Mouse (Mus musculus) stomach, embryonic 14.5 days (tissue): ENCODE data around the gene Tubd1. TPM values are rescaled to one million over a fixed set of nuclear protein-coding genes. Genes with fewer than 3 reads are reported as not detected.
A peak's percentile ranks its signal among the peaks of the same experiment; 100 is the strongest.

ENCODE experiments used
- ATAC-seq: fragments of 200-750 bp; cut with Nextera tagmentation; 2 replicates; pipeline ENCODE4 v1.8.0; 2017; ENCODE audit warnings: low read depth, moderate TSS enrichment; ENCODE audit not compliant: insufficient number of reproducible peaks, insufficient read depth, low FRiP score
- H3K27ac ChIP-seq: fragments of 300-500 bp; sonication (generic); 2 replicates; pipeline ENCODE4 v1.5.1; 2014; ENCODE audit warnings: mild to moderate bottlenecking, low read length, moderate library complexity, mixed read lengths
- H3K27me3 ChIP-seq: fragments of 300-500 bp; sonication (generic); 2 replicates; pipeline ENCODE4 v1.6.1; 2014; ENCODE audit warnings: low read length, control low read depth, mixed read lengths; ENCODE audit not compliant: control insufficient read depth, insufficient read depth
- H3K36me3 ChIP-seq: fragments of 300-500 bp; sonication (generic); 2 replicates; pipeline ENCODE4 v1.6.1; 2014; ENCODE audit warnings: mild to moderate bottlenecking, control low read depth, low read length, moderate library complexity, mixed read lengths; ENCODE audit not compliant: control insufficient read depth, insufficient read depth
- H3K4me1 ChIP-seq: fragments of 300-500 bp; sonication (generic); 2 replicates; pipeline ENCODE4 v1.6.1; 2014; ENCODE audit warnings: low read length, control low read depth, mixed read lengths; ENCODE audit not compliant: control insufficient read depth, insufficient read depth
- H3K4me2 ChIP-seq: fragments of 300-500 bp; sonication (generic); replicated peaks from 2 replicates; pipeline ENCODE4 v1.6.1; 2014; ENCODE audit warnings: low read depth, low read length, control low read depth
- H3K4me3 ChIP-seq: fragments of 300-500 bp; sonication (generic); 2 replicates; pipeline ENCODE4 v1.5.1; 2014; ENCODE audit warnings: low read depth, low read length, control low read depth
- H3K9ac ChIP-seq: fragments of 300-500 bp; sonication (generic); replicated peaks from 2 replicates; pipeline ENCODE4 v1.6.1; 2014; ENCODE audit warnings: low read depth, mild to moderate bottlenecking, control low read depth, low read length, moderate library complexity, mixed read lengths
- H3K9me3 ChIP-seq: fragments of 300-500 bp; sonication (generic); 2 replicates; pipeline ENCODE4 v1.6.1; 2016; ENCODE audit warnings: low read depth, low read length, control low read depth; ENCODE audit not compliant: control insufficient read depth
- WGBS: fragments of 180-500 bp; shearing (Covaris S2); extraction: QIAGEN DNeasy Blood & Tissue Kit; methylation state at CpG from one replicate; pipeline ENCODE4 v1.1.7; 2014; 5-methylcytosine and 5-hydroxymethylcytosine counted together
- polyA plus RNA-seq: library from polyadenylated mRNA; unstranded; fragments of >200 nt; fragmentation: Nextera tagmentation; extraction: Ambion mirVana; gene quantifications from 2 replicates; pipeline ENCODE4 v1.2.1, GENCODE M21; 2014

Tubd1 gene
- polyA plus RNA-seq, 1 experiment from 2014 or later: 9.9 TPM

GRCm38 (mm10) chr11:86603719-86604118 lies 58.9 kb downstream of the Tubd1 start:
- H3K9ac ChIP-seq: no peak overlapping the region
- H3K4me2 ChIP-seq: no peak overlapping the region
- H3K4me3 ChIP-seq: no peak overlapping the region
- no peaks in the 10 kb centered on the region for H3K36me3 ChIP-seq
- ATAC-seq: no peak
- no peaks in the 10 kb centered on the region for H3K27me3 ChIP-seq
- H3K27ac ChIP-seq: no peak overlapping the region
- WGBS: 93% methylated on average over 1 of the region's 1 CpGs
- H3K4me1 ChIP-seq: no peaks in the 10 kb centered on the region
- H3K9me3 ChIP-seq: no peaks in the 10 kb centered on the region

- Histone ChIP-seq H3K9me3 (no peaks in the 10 kb centered on the region), H3K27me3 (no peaks in the 10 kb centered on the region), H3K4me1 (no peaks in the 10 kb centered on the region), H3K4me3 (no peak overlapping the region), H3K27ac (no peak overlapping the region), H3K36me3 (no peaks in the 10 kb centered on the region), H3K4me2 (no peak overlapping the region), H3K9ac (no peak overlapping the region)
- no peak for ATAC-seq
- WGBS: 89% methylated on average over 3 of the region's 3 CpGs
Observed at GRCm38 (mm10) chr11:86604289-86604688, 59.5 kb downstream of the Tubd1 start.

- H3K4me2 ChIP-seq: no peak overlapping the region
- H3K9ac ChIP-seq: no peak overlapping the region
- H3K36me3 ChIP-seq: no peaks in the 10 kb centered on the region; the same call in 1 of the 2 replicates
- H3K9me3 ChIP-seq: no peaks in the 10 kb centered on the region
- 57% methylated on average over 5 of the region's 5 CpGs for WGBS
- H3K27ac ChIP-seq: no peak overlapping the region
- no peak overlapping the region for H3K4me3 ChIP-seq
- no peaks in the 10 kb centered on the region for H3K27me3 ChIP-seq
- no peaks in the 10 kb centered on the region for H3K4me1 ChIP-seq
- ATAC-seq: no peak
Observed at GRCm38 (mm10) chr11:86604732-86605520, 60.1 kb downstream of the Tubd1 start.

GRCm38 (mm10) chr11:86606621-86607339 lies 62.0 kb downstream of the Tubd1 start:
- ATAC-seq: no peak
- H3K9ac ChIP-seq: no peak overlapping the region
- whole genome bisulfite sequencing: 91% methylated on average over 2 of the region's 2 CpGs
- no peak overlapping the region for H3K4me3 ChIP-seq
- no peaks in the 10 kb centered on the region for H3K9me3 ChIP-seq
- H3K4me2 ChIP-seq: no peak overlapping the region
- H3K27ac ChIP-seq: no peak overlapping the region
- no peaks in the 10 kb centered on the region; the same call in 1 of the 2 replicates for H3K36me3 ChIP-seq
- H3K4me1 ChIP-seq: no peaks in the 10 kb centered on the region
- no peaks in the 10 kb centered on the region for H3K27me3 ChIP-seq

GRCm38 (mm10) chr11:86607808-86608350 lies 63.1 kb downstream of the Tubd1 start:
- WGBS: 68% methylated on average over 2 of the region's 2 CpGs
- Histone ChIP-seq H3K4me1 (no peaks in the 10 kb centered on the region), H3K4me2 (no peak overlapping the region), H3K9me3 (no peaks in the 10 kb centered on the region), H3K27me3 (no peaks in the 10 kb centered on the region), H3K4me3 (no peak overlapping the region), H3K27ac (no peak overlapping the region), H3K9ac (no peak overlapping the region), H3K36me3 (no peaks in the 10 kb centered on the region; the same call in 1 of the 2 replicates)
- no peak for ATAC-seq

GRCm38 (mm10) chr11:86610239-86610638 lies 65.4 kb downstream of the Tubd1 start:
- Histone ChIP-seq H3K4me3 (no peak overlapping the region), H3K27me3 (no peaks in the 10 kb centered on the region), H3K27ac (no peak overlapping the region), H3K9ac (no peak overlapping the region), H3K9me3 (no peaks in the 10 kb centered on the region), H3K36me3 (no peaks in the 10 kb centered on the region; the same call in 1 of the 2 replicates), H3K4me1 (no peaks in the 10 kb centered on the region), H3K4me2 (no peak overlapping the region)
- no peak for ATAC-seq
- WGBS: 83% methylated on average over 3 of the region's 3 CpGs

GRCm38 (mm10) chr11:86611991-86612390 lies 67.2 kb downstream of the Tubd1 start:
- H3K27ac ChIP-seq: no peak overlapping the region
- no peak overlapping the region for H3K9ac ChIP-seq
- no peak overlapping the region for H3K4me3 ChIP-seq
- H3K27me3 ChIP-seq: no peaks in the 10 kb centered on the region
- no peaks in the 10 kb centered on the region; the same call in 1 of the 2 replicates for H3K36me3 ChIP-seq
- H3K9me3 ChIP-seq: no peaks in the 10 kb centered on the region
- H3K4me1 ChIP-seq: no peaks in the 10 kb centered on the region
- ATAC-seq: no peak
- WGBS: 91% methylated on average over 1 of the region's 1 CpGs
- no peak overlapping the region for H3K4me2 ChIP-seq

GRCm38 (mm10) chr11:86614056-86614530 lies 69.3 kb downstream of the Tubd1 start:
- no peak overlapping the region for H3K27ac ChIP-seq
- no peak overlapping the region for H3K9ac ChIP-seq
- no peaks in the 10 kb centered on the region for H3K9me3 ChIP-seq
- WGBS: 54% methylated on average over 2 of the region's 2 CpGs
- peak; percentile 42; the same call in 1 of the 2 replicates for ATAC-seq
- H3K4me2 ChIP-seq: no peak overlapping the region
- no peaks in the 10 kb centered on the region; the same call in 1 of the 2 replicates for H3K36me3 ChIP-seq
- no peak overlapping the region for H3K4me3 ChIP-seq
- no peaks in the 10 kb centered on the region for H3K4me1 ChIP-seq
- H3K27me3 ChIP-seq: no peaks in the 10 kb centered on the region
